Mouse (Mus musculus) heart, postnatal 0 days (tissue): Measurements from ENCODE around the gene Gm10644. TPM values are rescaled to one million over a fixed set of nuclear protein-coding genes. Genes with fewer than 3 reads are reported as not detected.
A peak's percentile ranks its signal among the peaks of the same experiment; 100 is the strongest.
"Not testable (repeated sequence)": the region's sequence is repeated elsewhere in the genome, so short reads cannot be mapped to it uniquely, and the experiment has no call there.

Source experiments
- ATAC-seq: fragments of 200-750 bp; cut with Nextera tagmentation; 2 replicates; pipeline ENCODE4 v1.8.0; 2017; ENCODE audit warnings: low read depth, moderate number of reproducible peaks, moderate library complexity; ENCODE audit not compliant: insufficient read depth
- DNase-seq: peaks from one replicate; pipeline ENCODE4 v3.0.0-alpha.2; 2016; ENCODE audit warnings: low spot score
- H3K27ac ChIP-seq: fragments of 300-500 bp; sonication (generic); 2 replicates; pipeline ENCODE4 v1.5.1; 2014; ENCODE audit warnings: low read depth, mild to moderate bottlenecking
- H3K27me3 ChIP-seq: fragments of 300-500 bp; sonication (generic); 2 replicates; pipeline ENCODE4 v1.6.1; 2014; ENCODE audit warnings: low read length, mixed read lengths; ENCODE audit not compliant: control insufficient read depth, insufficient read depth
- H3K36me3 ChIP-seq: fragments of 300-500 bp; sonication (generic); replicated peaks from 2 replicates; pipeline ENCODE4 v1.6.1; 2014; ENCODE audit warnings: low read length, mixed read lengths; ENCODE audit not compliant: control insufficient read depth, insufficient read depth
- H3K4me1 ChIP-seq: fragments of 300-500 bp; sonication (generic); 2 replicates; pipeline ENCODE4 v1.6.1; 2014; ENCODE audit warnings: antibody characterized with exemption; ENCODE audit not compliant: control insufficient read depth, insufficient read depth
- H3K4me2 ChIP-seq: fragments of 300-500 bp; sonication (generic); 2 replicates; pipeline ENCODE4 v1.6.1; 2014; ENCODE audit warnings: low read depth, mild to moderate bottlenecking, low read length, moderate library complexity
- H3K4me3 ChIP-seq: fragments of 300-500 bp; sonication (generic); 2 replicates; pipeline ENCODE4 v1.5.1; 2014; ENCODE audit warnings: low read depth, low read length
- H3K9ac ChIP-seq: fragments of 300-500 bp; sonication (generic); replicated peaks from 2 replicates; pipeline ENCODE4 v1.6.1; 2014; ENCODE audit warnings: low read depth, low read length, mixed read lengths
- H3K9me3 ChIP-seq: fragments of 300-500 bp; sonication (generic); replicated peaks from 2 replicates; pipeline ENCODE4 v1.6.1; 2016; ENCODE audit warnings: low read length; ENCODE audit not compliant: control insufficient read depth
- CTCF ChIP-seq: IDR thresholded peaks from 2 replicates; pipeline ENCODE4 v1.5.1; 2016; ENCODE audit warnings: antibody characterized with exemption, control low read depth, low read depth
- EP300 ChIP-seq: IDR thresholded peaks from 2 replicates; pipeline ENCODE4 v1.6.1; 2016; ENCODE audit warnings: antibody characterized with exemption, low read depth
- WGBS: fragments of 180-500 bp; shearing (Covaris S2); extraction: QIAGEN DNeasy Blood & Tissue Kit; methylation state at CpG from one replicate; pipeline ENCODE4 v1.1.7; 2014; 5-methylcytosine and 5-hydroxymethylcytosine counted together
- polyA plus RNA-seq: library from polyadenylated mRNA; unstranded; fragments of >200 nt; fragmentation: Nextera tagmentation; extraction: Ambion mirVana; gene quantifications from 2 replicates; pipeline ENCODE4 v1.2.1, GENCODE M21; 2015
- total RNA-seq: library from RNA; depleted of rRNA; stranded (reverse); fragments of >200 nt; gene quantifications from 2 replicates; pipeline ENCODE4 v1.2.3, GENCODE M21; 2014; ENCODE audit warnings: low replicate concordance

The Gm10644 gene
- total and polyA plus RNA-seq, 2 experiments from 2014 or later, result 0.08 to 0.42 TPM

- DNase-seq (no peak), ATAC-seq (no peak)
- H3K27me3 ChIP-seq, result no peaks in the 10 kb centered on the region
- 88% methylated on average over 7 of the region's 7 CpGs for WGBS
- no peaks in the 10 kb centered on the region for H3K9me3 ChIP-seq
- H3K4me3 ChIP-seq, result no peak overlapping the region
- H3K27ac ChIP-seq, result no peak overlapping the region
- H3K4me2 ChIP-seq, result no peak overlapping the region
- peaks cover 87% of the 10 kb centered on the region for H3K36me3 ChIP-seq
- no peak overlapping the region for H3K9ac ChIP-seq
- TF ChIP-seq EP300 (no peak), CTCF (no peak)
- no peaks in the 10 kb centered on the region for H3K4me1 ChIP-seq
Measured at GRCm38 (mm10) chr8:83989243-83989642, 34.2 kb upstream of the Gm10644 start.

- not testable (repeated sequence) for DNase-seq, H3K27me3 ChIP-seq, ATAC-seq, H3K9me3 ChIP-seq, H3K27ac ChIP-seq, H3K4me3 ChIP-seq, H3K4me2 ChIP-seq, H3K9ac ChIP-seq
- H3K36me3 ChIP-seq, result peaks cover 71% of the 10 kb centered on the region
- peaks cover 24% of the 10 kb centered on the region for H3K4me1 ChIP-seq
- WGBS, result 96% methylated on average over 2 of the region's 2 CpGs
- TF ChIP-seq CTCF, result peak; percentile 8; the same call in 1 of the 2 replicates
Measured at GRCm38 (mm10) chr8:83983222-83983621, 28.2 kb upstream of the Gm10644 start.

GRCm38 (mm10) chr8:83982449-83982848 is 27.4 kb upstream of the Gm10644 start:
- H3K4me1 ChIP-seq, result peaks cover 32% of the 10 kb centered on the region
- H3K27me3 ChIP-seq, result no peaks in the 10 kb centered on the region
- 70% methylated on average over 4 of the region's 4 CpGs for WGBS
- no peak overlapping the region for H3K4me3 ChIP-seq
- ATAC-seq (no peak), DNase-seq (no peak)
- no peak overlapping the region for H3K9ac ChIP-seq
- TF ChIP-seq EP300, result no peak
- no peak for TF ChIP-seq CTCF
- H3K9me3 ChIP-seq, result no peaks in the 10 kb centered on the region
- peaks cover 63% of the 10 kb centered on the region for H3K36me3 ChIP-seq
- peak overlapping the region; percentile 41 for H3K27ac ChIP-seq
- no peak overlapping the region for H3K4me2 ChIP-seq

GRCm38 (mm10) chr8:83981533-83981932 is 26.5 kb upstream of the Gm10644 start:
- TF ChIP-seq CTCF (no peak; the same call in 1 of the 2 replicates), EP300 (no peak)

GRCm38 (mm10) chr8:83980845-83981244 is 25.8 kb upstream of the Gm10644 start:
- WGBS, result 43% methylated on average over 8 of the region's 8 CpGs
- peak; percentile 67; the same call in 1 of the 2 replicates for TF ChIP-seq EP300
- peak; percentile 63 for TF ChIP-seq CTCF
- Histone ChIP-seq H3K4me2 (no peak overlapping the region), H3K36me3 (peaks cover 48% of the 10 kb centered on the region), H3K4me1 (peaks cover 44% of the 10 kb centered on the region), H3K9me3 (no peaks in the 10 kb centered on the region), H3K4me3 (no peak overlapping the region), H3K9ac (no peak overlapping the region), H3K27ac (peak overlapping the region; percentile 97), H3K27me3 (no peaks in the 10 kb centered on the region)
- ATAC-seq (peak; percentile 84), DNase-seq (peak; percentile 73)

More at GRCm38 (mm10) chr8:83981533-83981932, 26.5 kb upstream of the Gm10644 start:
- H3K4me3 ChIP-seq, result no peak overlapping the region
- H3K9ac ChIP-seq, result no peak overlapping the region
- no peaks in the 10 kb centered on the region for H3K9me3 ChIP-seq
- no peaks in the 10 kb centered on the region for H3K27me3 ChIP-seq
- H3K36me3 ChIP-seq, result peaks cover 55% of the 10 kb centered on the region
- DNase-seq (no peak), ATAC-seq (no peak)
- 85% methylated on average over 7 of the region's 7 CpGs for WGBS
- H3K4me1 ChIP-seq, result peaks cover 41% of the 10 kb centered on the region
- peak overlapping the region; percentile 97 for H3K27ac ChIP-seq
- H3K4me2 ChIP-seq, result no peak overlapping the region

- DNase-seq, result peak; percentile 93
- no peak for TF ChIP-seq EP300
- TF ChIP-seq CTCF, result peak; percentile 14
- ATAC-seq, result peak; percentile 96
- peaks cover 43% of the 10 kb centered on the region for H3K36me3 ChIP-seq
- H3K27me3 ChIP-seq, result no peaks in the 10 kb centered on the region
- no peak overlapping the region for H3K4me3 ChIP-seq
- WGBS, result 30% methylated on average over 1 of the region's 1 CpGs
- H3K27ac ChIP-seq, result peak overlapping the region; percentile 97
- no peaks in the 10 kb centered on the region for H3K9me3 ChIP-seq
- no peak overlapping the region for H3K9ac ChIP-seq
- peaks cover 44% of the 10 kb centered on the region for H3K4me1 ChIP-seq
- H3K4me2 ChIP-seq, result no peak overlapping the region
Measured at GRCm38 (mm10) chr8:83980250-83980649, 25.2 kb upstream of the Gm10644 start.
